Mouse (Mus musculus) megakaryocyte, embryonic 14.5 days (primary cell): ENCODE results near the gene Sema6d.

ENCODE experiments used
- FLI1 ChIP-seq: IDR thresholded peaks from 2 replicates; pipeline ENCODE4 v1.6.1; 2012; ENCODE audit warnings: low read length, inconsistent platforms, mixed read lengths
- GATA1 ChIP-seq: IDR thresholded peaks from 3 replicates; pipeline ENCODE4 v1.6.1; 2012; ENCODE audit warnings: mixed read lengths, low read length, inconsistent platforms, borderline replicate concordance

- no peak for TF ChIP-seq GATA1
- no peak for TF ChIP-seq FLI1
These were observed 534.6 kb downstream of the Sema6d start for GRCm38 (mm10) chr2:124624247-124624929.
